Mouse (Mus musculus): ENCODE results near the gene Sntb2. TPM values are rescaled to one million over a fixed set of nuclear protein-coding genes. Genes with fewer than 3 reads are reported as not detected.

Gene Sntb2
- total and polyA plus RNA-seq, 3 experiments, result 0.86 to 2.3 (median 1.3) TPM

DNA sequence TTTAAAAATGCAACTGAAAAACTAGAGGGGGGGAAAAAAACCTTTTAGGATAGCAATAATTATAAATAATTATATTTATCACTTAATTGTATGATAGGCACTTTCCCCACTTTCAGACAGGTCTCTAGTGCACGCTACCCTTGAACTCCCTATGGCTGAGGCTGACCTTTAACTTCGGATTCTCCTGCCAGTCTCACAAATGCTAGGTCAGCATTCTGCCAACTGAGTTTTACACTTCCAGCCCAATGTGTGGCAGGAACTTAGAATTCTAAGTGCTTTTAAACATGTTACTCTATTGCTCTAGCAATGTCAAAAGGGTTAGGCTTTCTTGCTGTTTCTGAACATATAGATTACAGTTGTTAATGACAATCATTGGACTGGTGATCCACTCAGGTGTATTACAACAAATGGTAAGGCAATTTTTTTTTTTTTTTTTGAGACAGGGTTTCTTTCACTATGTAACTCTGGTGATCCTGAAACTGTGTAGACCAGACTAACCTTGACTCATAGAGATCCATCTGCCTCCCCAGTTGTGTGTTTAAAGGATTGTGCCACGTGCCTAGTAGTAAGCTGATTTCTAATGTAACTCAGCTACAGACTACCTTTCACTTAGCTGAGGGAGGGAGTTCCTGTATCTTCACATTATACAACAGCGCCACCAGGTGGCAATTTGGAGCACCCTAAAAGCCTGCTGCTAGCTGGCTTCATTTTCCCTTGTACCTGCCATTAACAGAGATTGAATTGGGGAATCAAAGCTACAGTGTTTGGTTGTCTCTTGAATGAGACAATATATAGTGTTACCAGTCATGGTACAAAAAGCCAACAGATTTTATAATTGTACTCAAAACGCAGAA, 48.0 kb upstream of the Sntb2 start:
- Histone ChIP-seq H3K9me3 (replicated peaks; ENCODE audit: low read length) (no peaks in the 10 kb centered on the region), H3K4me3 (replicated peaks in 1 of 3; ENCODE audit: low read depth in 2 of 3, low read length in 2 of 3, poor library complexity in 1 of 3) (no peak overlapping the region), H3K4me2 (ENCODE audit: insufficient read depth, low read depth, poor library complexity, severe bottlenecking) (no peak overlapping the region), H3K79me2 (replicated peaks; ENCODE audit: control insufficient read depth, extremely low read depth, insufficient read depth, poor library complexity, severe bottlenecking) (peaks cover 63% of the 10 kb centered on the region), H3K4me1 (ENCODE audit: control insufficient read depth in 1 of 2, insufficient read depth in 2 of 2) (peaks cover 13 to 39% of the 10 kb centered on the region in 2 experiments), H3K9ac (ENCODE audit: insufficient read depth, low read depth) (no peak overlapping the region), H3K27me3 (replicated peaks) (no peaks in the 10 kb centered on the region), H3K27ac (ENCODE audit: insufficient read depth, low read depth) (no peak overlapping the region), H3K36me3 (replicated peaks in 1 of 2; ENCODE audit: control insufficient read depth in 1 of 2, insufficient read depth in 1 of 2, low read length in 1 of 2) (peaks cover 37 to 69% of the 10 kb centered on the region in 2 experiments)
- DNase-seq (ENCODE audit: extremely low read depth), result peak; percentile 90
- in situ Hi-C loops (cut with MboI; ENCODE audit: low pct_ligation_motif_present, low pct_unique_long_range_greater_than_20kb, low sequenced_read_pairs), result loop anchor here (5.0 kb wide), 2 partner anchors 80 to 170 kb away; no protein-coding TSS in a partner anchor
- dilution Hi-C loops (cut with MboI; ENCODE audit: extremely low pct_ligation_motif_present, extremely low pct_unique_long_range_greater_than_20kb, low sequenced_read_pairs), result no loop called here
- TF ChIP-seq ETS1 (conservative IDR thresholded peaks at IDR 0.05; ENCODE audit: low read depth, low read length) (no peak), HCFC1 (IDR thresholded peaks at IDR 0.05; ENCODE audit: low read depth, low read length) (no peak), RAD21 (IDR thresholded peaks at IDR 0.05; ENCODE audit: low read depth, low read length) (peak; percentile 86), KAT2A (IDR thresholded peaks at IDR 0.05; ENCODE audit: insufficient replicate concordance, low read length) (no peak), GABPA (IDR thresholded peaks at IDR 0.05; ENCODE audit: insufficient replicate concordance, low read depth, low read length) (no peak), POLR2AphosphoS2 (IDR thresholded peaks at IDR 0.05; ENCODE audit: low read depth, low read length) (no peak), PAX5 (IDR thresholded peaks at IDR 0.05; ENCODE audit: low read length) (no peak), TCF12 (IDR thresholded peaks at IDR 0.05; ENCODE audit: low read depth, low read length) (peak; percentile 18; the same call in 1 of the 2 replicates), ELF1 (IDR thresholded peaks at IDR 0.05; ENCODE audit: low read depth, low read length) (peak; percentile 60), MXI1 (IDR thresholded peaks at IDR 0.05; ENCODE audit: low read depth, low read length) (peak; percentile 55; the same call in 1 of the 2 replicates), TBP (conservative IDR thresholded peaks at IDR 0.05; ENCODE audit: low read depth, low read length) (no peak), BHLHE40 (IDR thresholded peaks at IDR 0.05; ENCODE audit: low read depth, low read length) (peak; percentile 49), NELFE (IDR thresholded peaks at IDR 0.05; ENCODE audit: low read depth, low read length) (0 out of 2 replicates have a peak, but pooled peaks have one; percentile 28), CTCF (conservative IDR thresholded peaks at IDR 0.05 in 1 of 2, IDR thresholded peaks at IDR 0.05 in 1 of 2; ENCODE audit: low read depth in 2 of 2, low read length in 2 of 2) (peak; percentile 80 to 94), USF2 (conservative IDR thresholded peaks at IDR 0.05; ENCODE audit: low read depth, low read length) (no peak), MAZ (IDR thresholded peaks at IDR 0.05; ENCODE audit: low read depth, low read length) (no peak), POLR2A (IDR thresholded peaks at IDR 0.05; ENCODE audit: low read depth, low read length) (0 out of 2 replicates have a peak, but pooled peaks have one; percentile 30), SMC3 (IDR thresholded peaks at IDR 0.05; ENCODE audit: low read depth, low read length) (peak; percentile 81), EP300 (IDR thresholded peaks at IDR 0.05; ENCODE audit: low read length) (no peak), MAFK (IDR thresholded peaks at IDR 0.05; ENCODE audit: insufficient replicate concordance, low read length) (peak; percentile 51; the same call in 1 of the 2 replicates), IRF4 (IDR thresholded peaks at IDR 0.05; ENCODE audit: low read depth, low read length) (peak; percentile 26; the same call in 1 of the 2 replicates), MYC (IDR thresholded peaks at IDR 0.05; ENCODE audit: low read depth, low read length) (peak; percentile 72; the same call in 1 of the 2 replicates), ZC3H11A (IDR thresholded peaks at IDR 0.05; ENCODE audit: low read depth, low read length) (peak; percentile 20; the same call in 1 of the 2 replicates), MAX (IDR thresholded peaks at IDR 0.05; ENCODE audit: low read length) (peak; percentile 43; the same call in 1 of the 2 replicates), JUN (IDR thresholded peaks at IDR 0.05; ENCODE audit: insufficient read depth, low read depth, low read length) (no peak), ZNF384 (IDR thresholded peaks at IDR 0.05; ENCODE audit: low read depth, low read length) (peak; percentile 38; the same call in 1 of the 2 replicates)

All from CH12.LX (cell line).